Comparison of ENCODE assay signal across 11 mouse cellular contexts in the genomic region with DNA sequence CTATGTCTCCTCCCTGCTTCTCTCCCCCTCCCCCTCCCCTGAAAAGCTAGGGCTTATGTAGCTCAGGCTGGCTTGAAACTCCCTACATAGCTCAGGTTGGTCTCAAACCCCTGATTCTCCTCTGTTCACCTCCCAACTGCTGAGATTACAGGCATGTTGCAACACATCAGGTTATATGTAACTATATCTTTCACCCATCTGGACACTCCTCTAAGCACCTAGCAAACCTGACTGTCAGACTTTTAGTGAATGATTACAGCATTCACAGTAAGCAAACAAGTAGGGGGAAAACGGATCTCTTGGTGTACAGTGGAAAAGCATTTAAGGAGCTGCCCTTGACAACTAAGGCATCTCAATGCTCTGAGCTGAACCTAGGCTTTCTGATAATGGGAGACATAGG.
"Had no signal": no experiment of that assay in that cellular context is flagged by ENCODE, and none has a peak within 500 bp of the region (broad histone marks: within the 10 kb centered on the region; RNA-seq: fewer than 3 reads in every experiment).

No protein-coding gene starts in this region.

- H3K9ac ChIP-seq: hindbrain, embryonic 14.5 days had no signal

- H3K4me3 ChIP-seq: left cerebral cortex, adult 2 months; limb, embryonic 10.5 days had no signal

- H3K27ac ChIP-seq: hindbrain, embryonic 14.5 days; left cerebral cortex, adult 2 months; limb, embryonic 10.5 days had no signal

- DNase-seq: kidney, adult 9 months; kidney, postnatal 14 days; lung, adult 2 months; lung, postnatal 36 days; right cerebral cortex, postnatal 14 days; thymus, postnatal 4 days had no signal

- H3K4me2 ChIP-seq: hindbrain, embryonic 14.5 days had no signal

- ATAC-seq: intestine, postnatal 0 days; lung, postnatal 0 days had no signal

- H3K9me3 ChIP-seq: limb, embryonic 10.5 days had no signal
